Mouse (Mus musculus) gonadal fat pad, adult 2 months (tissue): ENCODE results near the gene Gm9507. TPM values are rescaled to one million over a fixed set of nuclear protein-coding genes. Genes with fewer than 3 reads are reported as not detected.
"Not testable (repeated sequence)": the region's sequence is repeated elsewhere in the genome, so short reads cannot be mapped to it uniquely, and the experiment has no call there.

Source experiments
- DNase-seq: peaks from one replicate; pipeline ENCODE4 v3.0.0-alpha.2; 2012; ENCODE audit warnings: low read depth
- polyA plus RNA-seq: library from polyadenylated mRNA; depleted of rRNA; stranded (reverse); fragments of >200 nt; gene quantifications from 2 replicates; pipeline ENCODE4 v1.2.3, GENCODE M21; 2012; rRNA removed

Gene Gm9507
- polyA plus RNA-seq, 1 experiment: not detected

DNA sequence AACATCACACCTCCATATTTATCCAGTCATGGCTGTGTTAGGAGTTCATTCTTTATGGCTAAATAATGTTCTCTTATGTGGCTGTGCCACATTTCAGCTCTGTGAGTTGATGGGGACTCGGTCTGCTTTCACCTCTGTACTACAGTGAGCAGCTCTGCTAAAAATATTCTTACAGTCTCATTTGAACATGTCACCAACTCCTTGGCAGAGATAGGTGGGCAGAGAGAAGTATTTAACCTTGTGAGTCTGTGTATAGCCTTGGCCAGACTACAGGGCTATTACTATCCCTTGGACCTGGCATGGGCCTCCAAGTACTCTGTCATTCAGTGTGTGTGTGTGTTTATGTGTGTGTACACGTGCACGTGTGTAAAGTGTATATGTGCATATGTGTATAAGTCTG is 39.5 kb downstream of the Gm9507 start:
- DNase-seq: not testable (repeated sequence)

DNA sequence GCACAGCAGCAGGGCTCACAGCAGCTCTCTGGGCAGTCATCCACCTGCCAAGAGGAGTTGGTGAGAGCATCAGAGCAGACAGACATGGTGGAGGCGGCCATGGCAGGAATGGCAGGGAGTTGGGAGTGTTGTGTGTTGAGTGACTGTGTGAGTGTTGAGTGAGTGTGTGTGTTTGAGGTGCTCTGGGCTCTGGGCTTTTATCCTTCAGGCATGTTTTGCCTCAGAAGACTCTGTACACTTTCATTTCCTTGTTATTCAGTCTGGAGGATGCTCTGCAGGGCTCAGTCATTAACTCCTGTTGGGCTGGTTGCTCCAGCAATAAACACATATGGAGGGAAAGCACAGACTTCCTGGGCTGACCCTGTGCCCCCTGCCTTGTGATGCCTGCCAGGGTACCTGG is 40.4 kb downstream of the Gm9507 start, which contains the start of gene Gm3238:
TSS of gene Gm3238 (minus strand) at position 101 of the 400 bp plus-strand sequence.
- DNase-seq: not testable (repeated sequence)

DNA sequence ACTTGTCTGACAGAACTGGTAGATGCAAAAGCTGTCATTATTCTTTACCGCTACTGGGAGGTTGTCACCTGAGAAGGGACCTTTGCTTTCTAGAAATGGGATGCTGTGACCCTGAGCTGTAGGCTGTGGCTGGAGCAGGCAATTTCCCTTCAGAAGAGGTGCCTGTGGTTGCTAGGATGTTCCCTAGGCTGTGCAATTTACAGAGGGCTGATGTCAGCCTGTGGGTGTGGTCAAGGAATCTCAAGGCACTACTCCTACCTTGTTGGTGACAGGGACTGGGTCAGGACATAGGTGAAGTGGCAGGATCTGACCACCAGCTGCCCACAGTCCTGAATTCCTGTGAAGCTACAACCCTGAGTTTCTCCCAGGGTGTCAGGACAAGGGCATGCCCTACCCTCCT is 41.9 kb downstream of the Gm9507 start:
- DNase-seq: no peak

Other genes starting within 250 kb of the Gm9507 start
- gene Pttg1ip, start 230.1 kb downstream of the Gm9507 start, polyA plus RNA-seq: 203 and 244 TPM in 2 replicates
- 270 and 286 TPM in 2 replicates for gene Sumo3, start 205.7 kb downstream of the Gm9507 start, polyA plus RNA-seq
- 0.75 TPM in 1 of 2 replicates, not detected in the other for gene Gm49325, start 205.6 kb downstream of the Gm9507 start, polyA plus RNA-seq
- gene Ube2g2, start 189.6 kb downstream of the Gm9507 start, polyA plus RNA-seq: 46.0 and 47.8 TPM in 2 replicates
- gene Tspear, start 125.3 kb downstream of the Gm9507 start, polyA plus RNA-seq: 0.54 and 1.1 TPM in 2 replicates
- not detected in 2 replicates for gene Gm19402, start 121.1 kb downstream of the Gm9507 start, polyA plus RNA-seq
- not detected in 2 replicates for gene Gm9508, start 114.6 kb downstream of the Gm9507 start, polyA plus RNA-seq
- not detected in 2 replicates for gene Gm10272, start 105.2 kb downstream of the Gm9507 start, polyA plus RNA-seq
- not detected in 2 replicates for gene Gm10024, start 100.4 kb downstream of the Gm9507 start, polyA plus RNA-seq
- gene Gm10142, start 96.0 kb downstream of the Gm9507 start, polyA plus RNA-seq: not detected in 2 replicates
- gene Krtap12-1, start 91.2 kb downstream of the Gm9507 start, polyA plus RNA-seq: not detected in 2 replicates
- not detected in 2 replicates for gene Gm10100, start 85.4 kb downstream of the Gm9507 start, polyA plus RNA-seq
- not detected in 2 replicates for gene Gm18596, start 69.2 kb downstream of the Gm9507 start, polyA plus RNA-seq
- gene Gm9736, start 60.5 kb downstream of the Gm9507 start, polyA plus RNA-seq: not detected in 2 replicates
- gene Gm3233, start 52.2 kb downstream of the Gm9507 start, polyA plus RNA-seq: not detected in 2 replicates
- gene Gm3238, start 40.5 kb downstream of the Gm9507 start, polyA plus RNA-seq: not detected in 2 replicates
- not detected in 2 replicates for gene Gm7138, start 34.9 kb downstream of the Gm9507 start, polyA plus RNA-seq
- not detected in 2 replicates for gene Gm3250, start 29.3 kb downstream of the Gm9507 start, polyA plus RNA-seq
- gene Gm7137, start 23.6 kb downstream of the Gm9507 start, polyA plus RNA-seq: not detected in 2 replicates
- gene Gm9639, start 16.8 kb downstream of the Gm9507 start, polyA plus RNA-seq: not detected in 2 replicates
- gene Gm19668, start 12.7 kb downstream of the Gm9507 start, polyA plus RNA-seq: not detected in 2 replicates
- gene Gm2696, start 2.8 kb upstream of the Gm9507 start, polyA plus RNA-seq: not detected in 2 replicates
- not detected in 2 replicates for gene Krtap10-4, start 15.3 kb upstream of the Gm9507 start, polyA plus RNA-seq
- gene Krtap10-10, start 24.1 kb upstream of the Gm9507 start, polyA plus RNA-seq: 0.11 TPM in 1 of 2 replicates, not detected in the other
- gene Gm36176, start 35.0 kb upstream of the Gm9507 start, polyA plus RNA-seq: not detected in 2 replicates
- not detected in 2 replicates for gene Gm10318, start 41.0 kb upstream of the Gm9507 start, polyA plus RNA-seq
- gene Gm3285, start 50.1 kb upstream of the Gm9507 start, polyA plus RNA-seq: not detected in 2 replicates
- 6.6 and 7.8 TPM in 2 replicates for gene Lrrc3, start 90.7 kb upstream of the Gm9507 start, polyA plus RNA-seq
- 1.1 and 2.1 TPM in 2 replicates for gene Trpm2, start 158.7 kb upstream of the Gm9507 start, polyA plus RNA-seq
- gene 1810043G02Rik, start 166.7 kb upstream of the Gm9507 start, polyA plus RNA-seq: 54.7 and 66.3 TPM in 2 replicates
- gene Pfkl, start 198.2 kb upstream of the Gm9507 start, polyA plus RNA-seq: 115 and 175 TPM in 2 replicates
- gene Dnmt3l, start 230.1 kb upstream of the Gm9507 start, polyA plus RNA-seq: 1.2 and 6.6 TPM in 2 replicates
- 0.99 and 1.00 TPM in 2 replicates for gene Aire, start 231.8 kb upstream of the Gm9507 start, polyA plus RNA-seq